Mouse (Mus musculus): ENCODE measurements around the gene Hadhb. TPM values are rescaled to one million over a fixed set of nuclear protein-coding genes. Genes with fewer than 3 reads are reported as not detected.
"Not testable (repeated sequence)": the region's sequence is repeated elsewhere in the genome, so short reads cannot be mapped to it uniquely, and the experiment has no call there.

The Hadhb gene
- polyA plus RNA-seq, 1 experiment from 2014 or later = 269 TPM

- peak; percentile 59; the same call in 1 of the 2 replicates for ATAC-seq
- Histone ChIP-seq H3K9me3 (no peaks in the 10 kb centered on the region), H3K27me3 (replicated peaks) (no peaks in the 10 kb centered on the region), H3K4me2 (replicated peaks) (no peak overlapping the region), H3K36me3 (no peaks in the 10 kb centered on the region), H3K9ac (no peak overlapping the region), H3K27ac (no peak overlapping the region), H3K4me1 (replicated peaks) (peaks cover 5% of the 10 kb centered on the region; the same call in 1 of the 2 replicates), H3K4me3 (replicated peaks) (no peak overlapping the region)
- 69% methylated on average over 7 of the region's 7 CpGs for WGBS
Measured at GRCm38 (mm10) chr5:30198257-30198656, 43.2 kb downstream of the Hadhb start.

DNA sequence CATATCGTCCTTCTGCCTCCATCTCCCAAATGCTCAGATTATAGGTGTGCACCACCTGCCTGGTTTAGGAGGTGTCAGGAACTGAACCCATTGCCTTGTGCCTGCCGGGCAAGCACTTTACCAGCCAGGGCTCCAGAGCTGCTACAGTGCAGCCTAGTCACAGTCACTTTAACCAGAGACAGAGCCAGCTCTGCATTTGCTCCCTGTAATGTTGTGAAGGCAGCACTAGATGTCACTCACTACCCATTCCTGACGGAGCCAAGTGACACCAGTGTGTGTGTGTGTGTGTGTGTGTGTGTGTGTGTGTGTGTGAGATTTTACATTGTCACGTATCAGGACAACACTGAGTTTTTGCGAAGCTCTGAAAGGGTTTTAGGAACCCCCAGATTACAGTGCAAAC lies 46.5 kb downstream of the Hadhb start:
- H3K4me2 ChIP-seq (replicated peaks) = no peak overlapping the region
- H3K27me3 ChIP-seq (replicated peaks) = no peaks in the 10 kb centered on the region
- no peak overlapping the region for H3K4me3 ChIP-seq (replicated peaks)
- H3K9me3 ChIP-seq = no peaks in the 10 kb centered on the region
- H3K27ac ChIP-seq = no peak overlapping the region
- H3K4me1 ChIP-seq (replicated peaks) = peaks cover 5% of the 10 kb centered on the region; the same call in 1 of the 2 replicates
- 44% methylated on average over 5 of the region's 5 CpGs for WGBS
- H3K36me3 ChIP-seq = no peaks in the 10 kb centered on the region
- peak; percentile 39; the same call in 1 of the 2 replicates for ATAC-seq
- H3K9ac ChIP-seq = no peak overlapping the region

- no peaks in the 10 kb centered on the region for H3K9me3 ChIP-seq
- H3K4me1 ChIP-seq (replicated peaks) = peaks cover 5% of the 10 kb centered on the region; the same call in 1 of the 2 replicates
- 85% methylated on average over 7 of the region's 7 CpGs for WGBS
- no peaks in the 10 kb centered on the region for H3K27me3 ChIP-seq (replicated peaks)
- no peaks in the 10 kb centered on the region for H3K36me3 ChIP-seq
- no peak overlapping the region for H3K4me3 ChIP-seq (replicated peaks)
- no peak overlapping the region for H3K4me2 ChIP-seq (replicated peaks)
- ATAC-seq = no peak
- no peak overlapping the region for H3K27ac ChIP-seq
- H3K9ac ChIP-seq = no peak overlapping the region
Measured at GRCm38 (mm10) chr5:30202221-30202620, 47.2 kb downstream of the Hadhb start.

GRCm38 (mm10) chr5:30203216-30203885 lies 48.3 kb downstream of the Hadhb start:
- no peak for ATAC-seq
- H3K9me3 ChIP-seq = no peaks in the 10 kb centered on the region
- WGBS = 81% methylated on average over 10 of the region's 10 CpGs
- no peak overlapping the region for H3K27ac ChIP-seq
- H3K4me1 ChIP-seq (replicated peaks) = peaks cover 5% of the 10 kb centered on the region; the same call in 1 of the 2 replicates
- no peaks in the 10 kb centered on the region for H3K36me3 ChIP-seq
- no peak overlapping the region for H3K4me2 ChIP-seq (replicated peaks)
- H3K9ac ChIP-seq = no peak overlapping the region
- no peaks in the 10 kb centered on the region for H3K27me3 ChIP-seq (replicated peaks)
- H3K4me3 ChIP-seq (replicated peaks) = no peak overlapping the region

DNA sequence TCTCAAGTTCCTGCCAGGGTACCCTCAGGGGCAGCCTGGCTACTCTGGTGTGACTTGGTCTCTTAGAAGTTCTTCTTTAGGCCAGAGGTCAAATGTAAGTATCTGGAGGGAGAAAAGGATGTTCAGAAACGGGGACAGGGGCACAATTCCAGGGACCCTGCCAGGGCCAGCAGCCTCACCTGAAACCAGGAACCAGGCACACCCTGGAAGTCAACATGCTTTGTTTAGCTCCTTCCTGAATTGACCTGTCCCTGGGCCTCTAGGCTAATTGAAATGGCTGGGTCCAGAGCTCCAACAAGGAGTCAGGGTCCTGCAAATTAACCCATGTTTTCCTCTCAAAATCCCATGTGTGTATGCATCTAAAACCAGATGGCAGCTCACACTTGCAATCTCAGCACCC lies 49.4 kb downstream of the Hadhb start:
- no peaks in the 10 kb centered on the region for H3K36me3 ChIP-seq
- WGBS = 55% methylated on average over 1 of the region's 1 CpGs
- H3K4me1 ChIP-seq (replicated peaks) = 0 out of 2 replicates have a peak, but pooled peaks cover 5% of the 10 kb centered on the region
- ATAC-seq = no peak
- H3K4me3 ChIP-seq (replicated peaks) = no peak overlapping the region
- H3K4me2 ChIP-seq (replicated peaks) = no peak overlapping the region
- no peaks in the 10 kb centered on the region for H3K27me3 ChIP-seq (replicated peaks)
- no peaks in the 10 kb centered on the region for H3K9me3 ChIP-seq
- no peak overlapping the region for H3K9ac ChIP-seq
- H3K27ac ChIP-seq = no peak overlapping the region

GRCm38 (mm10) chr5:30205034-30205433 lies 50.0 kb downstream of the Hadhb start:
- no peaks in the 10 kb centered on the region for H3K36me3 ChIP-seq
- WGBS = 64% methylated on average over 3 of the region's 3 CpGs
- no peak overlapping the region for H3K9ac ChIP-seq
- H3K27me3 ChIP-seq (replicated peaks) = no peaks in the 10 kb centered on the region
- ATAC-seq = no peak
- H3K9me3 ChIP-seq = no peaks in the 10 kb centered on the region
- H3K27ac ChIP-seq = no peak overlapping the region
- H3K4me1 ChIP-seq (replicated peaks) = 0 out of 2 replicates have a peak, but pooled peaks cover 5% of the 10 kb centered on the region
- no peak overlapping the region for H3K4me3 ChIP-seq (replicated peaks)
- no peak overlapping the region for H3K4me2 ChIP-seq (replicated peaks)

- H3K36me3 ChIP-seq = no peaks in the 10 kb centered on the region
- WGBS = 40% methylated on average over 5 of the region's 5 CpGs
- H3K9me3 ChIP-seq = no peaks in the 10 kb centered on the region
- no peak within 1 kb of the TSS for H3K27ac ChIP-seq
- ATAC-seq = no peak
- H3K4me2 ChIP-seq (replicated peaks) = no peak within 1 kb of the TSS
- no peaks in the 10 kb centered on the region for H3K27me3 ChIP-seq (replicated peaks)
- 0 out of 2 replicates have a peak, but pooled peaks cover 5% of the 10 kb centered on the region for H3K4me1 ChIP-seq (replicated peaks)
- H3K9ac ChIP-seq = no peak within 1 kb of the TSS
- H3K4me3 ChIP-seq (replicated peaks) = no peak within 1 kb of the TSS
Measured at GRCm38 (mm10) chr5:30205493-30205892, 50.4 kb downstream of the Hadhb start, which contains the start of gene Adgrf3. Gene Adgrf3 (minus strand): TSS chr5:30205722.

DNA sequence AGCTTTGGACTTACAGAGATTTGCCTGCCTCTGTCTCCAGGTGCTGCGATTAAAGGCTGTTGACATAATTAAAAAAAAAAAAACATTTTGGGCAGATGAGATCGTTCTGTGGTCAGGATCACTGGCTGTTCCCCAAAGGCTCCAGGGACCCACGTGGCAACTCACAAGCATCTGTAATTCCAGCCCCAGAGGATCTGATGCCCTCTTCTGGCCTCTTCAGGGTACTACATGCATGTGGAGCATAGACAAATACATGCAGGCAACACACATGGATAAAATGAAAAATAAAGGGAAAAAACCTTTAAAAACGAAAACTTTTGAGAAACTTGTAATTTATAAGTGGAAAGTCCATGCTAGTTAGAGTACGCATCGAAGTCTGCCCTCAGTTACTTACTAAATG lies 52.2 kb downstream of the Hadhb start:
- Histone ChIP-seq H3K4me1 (replicated peaks) (0 out of 2 replicates have a peak, but pooled peaks cover 5% of the 10 kb centered on the region), H3K9me3 (no peaks in the 10 kb centered on the region), H3K9ac (no peak overlapping the region), H3K27me3 (replicated peaks) (no peaks in the 10 kb centered on the region), H3K36me3 (no peaks in the 10 kb centered on the region), H3K4me2 (replicated peaks) (no peak overlapping the region), H3K27ac (no peak overlapping the region), H3K4me3 (replicated peaks) (no peak overlapping the region)
- no peak for ATAC-seq
- 74% methylated on average over 6 of the region's 6 CpGs for WGBS

DNA sequence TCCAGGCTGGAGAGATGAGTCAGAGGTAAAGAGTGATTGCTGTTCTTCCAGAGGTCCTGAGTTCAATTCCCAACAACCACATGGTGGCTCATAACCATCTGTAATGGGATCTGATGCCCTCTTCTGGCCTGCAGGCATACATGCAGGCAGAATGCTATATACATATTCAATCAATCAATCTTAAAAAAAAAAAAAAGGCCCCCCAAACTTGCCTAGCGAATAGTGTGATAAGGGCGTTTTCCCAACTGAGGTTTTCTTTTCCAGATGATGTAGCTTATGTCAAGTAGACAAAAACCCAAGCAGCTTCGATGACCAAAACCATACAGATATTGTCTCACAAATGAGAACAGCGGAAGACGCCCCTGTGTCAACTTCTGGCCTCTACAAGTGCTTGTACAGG lies 55.7 kb downstream of the Hadhb start:
- WGBS = 88% methylated on average over 5 of the region's 5 CpGs
- not testable (repeated sequence) for H3K4me1 ChIP-seq (replicated peaks); H3K4me3 ChIP-seq (replicated peaks); H3K4me2 ChIP-seq (replicated peaks); H3K36me3 ChIP-seq; H3K27ac ChIP-seq; ATAC-seq; H3K9me3 ChIP-seq; H3K9ac ChIP-seq; H3K27me3 ChIP-seq (replicated peaks)

DNA sequence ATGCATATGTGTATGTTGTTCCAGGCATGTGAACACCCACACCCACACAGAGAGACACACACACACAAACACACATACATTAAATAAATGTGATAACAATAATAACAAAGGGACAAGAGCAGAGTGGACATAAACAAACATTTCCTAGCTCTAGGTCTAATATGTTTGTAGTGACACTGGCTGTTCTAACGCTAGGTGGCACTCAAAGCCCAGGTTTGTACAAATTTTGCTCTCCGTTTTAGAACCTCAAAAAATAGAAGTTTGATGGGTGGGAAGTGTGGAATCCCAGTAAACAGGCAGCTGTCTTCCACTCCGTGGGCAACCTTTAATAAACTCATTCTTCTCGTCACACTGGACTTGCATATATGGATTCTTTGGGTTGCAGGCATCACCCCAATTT lies 59.8 kb downstream of the Hadhb start:
- no peak for ATAC-seq
- Histone ChIP-seq H3K4me3 (replicated peaks) (no peak overlapping the region), H3K4me2 (replicated peaks) (no peak overlapping the region), H3K27ac (no peak overlapping the region), H3K4me1 (replicated peaks) (no peaks in the 10 kb centered on the region), H3K9me3 (no peaks in the 10 kb centered on the region), H3K9ac (no peak overlapping the region), H3K27me3 (replicated peaks) (no peaks in the 10 kb centered on the region), H3K36me3 (no peaks in the 10 kb centered on the region)
- WGBS = 12% methylated on average over 4 of the region's 4 CpGs

- Histone ChIP-seq H3K36me3 (no peaks in the 10 kb centered on the region), H3K4me1 (replicated peaks) (no peaks in the 10 kb centered on the region), H3K27me3 (replicated peaks) (no peaks in the 10 kb centered on the region), H3K9ac (no peak overlapping the region), H3K9me3 (no peaks in the 10 kb centered on the region), H3K4me3 (replicated peaks) (no peak overlapping the region), H3K27ac (no peak overlapping the region), H3K4me2 (replicated peaks) (no peak overlapping the region)
- no peak for ATAC-seq
- 76% methylated on average over 5 of the region's 5 CpGs for WGBS
Measured at GRCm38 (mm10) chr5:30215970-30216369, 60.9 kb downstream of the Hadhb start.

DNA sequence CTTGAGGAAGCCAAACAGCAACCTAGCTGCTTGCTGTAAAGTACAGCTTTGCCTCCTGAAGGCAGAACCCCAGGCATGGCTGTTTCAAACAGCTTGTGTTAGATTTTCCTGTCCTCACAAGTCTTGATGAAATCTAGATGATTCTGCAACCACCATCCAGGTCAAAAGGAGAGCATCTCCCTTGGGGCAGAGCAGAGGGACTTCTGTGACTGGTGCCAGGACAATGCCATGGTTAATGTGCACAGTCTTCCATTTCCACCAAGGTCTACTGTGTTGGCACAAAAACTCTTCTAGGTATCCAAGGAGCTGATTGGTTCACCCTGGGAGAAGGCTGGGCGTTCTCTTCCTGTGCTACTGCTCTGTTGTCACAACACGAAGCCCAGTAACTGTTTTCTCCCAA lies 64.7 kb downstream of the Hadhb start:
- no peak overlapping the region for H3K27ac ChIP-seq
- H3K9ac ChIP-seq = no peak overlapping the region
- 89% methylated on average over 2 of the region's 2 CpGs for WGBS
- H3K36me3 ChIP-seq = no peaks in the 10 kb centered on the region
- no peaks in the 10 kb centered on the region for H3K27me3 ChIP-seq (replicated peaks)
- no peak for ATAC-seq
- no peaks in the 10 kb centered on the region for H3K9me3 ChIP-seq
- no peaks in the 10 kb centered on the region for H3K4me1 ChIP-seq (replicated peaks)
- H3K4me3 ChIP-seq (replicated peaks) = no peak overlapping the region
- no peak overlapping the region for H3K4me2 ChIP-seq (replicated peaks)

- 80% methylated on average over 8 of the region's 8 CpGs for WGBS
- H3K4me1 ChIP-seq (replicated peaks) = no peaks in the 10 kb centered on the region
- H3K4me3 ChIP-seq (replicated peaks) = no peak overlapping the region
- H3K27me3 ChIP-seq (replicated peaks) = no peaks in the 10 kb centered on the region
- H3K9ac ChIP-seq = no peak overlapping the region
- H3K9me3 ChIP-seq = no peaks in the 10 kb centered on the region
- no peak for ATAC-seq
- H3K27ac ChIP-seq = no peak overlapping the region
- H3K36me3 ChIP-seq = no peaks in the 10 kb centered on the region
- no peak overlapping the region for H3K4me2 ChIP-seq (replicated peaks)
Measured at GRCm38 (mm10) chr5:30220666-30221065, 65.6 kb downstream of the Hadhb start.

All from intestine, embryonic 15.5 days (tissue).